Mouse (Mus musculus): ENCODE results near the gene Gm11232. TPM values are rescaled to one million over a fixed set of nuclear protein-coding genes. Genes with fewer than 3 reads are reported as not detected.

Gene Gm11232
- total RNA-seq (2012; rRNA removed) = 0.13 and 0.21 TPM in 2 replicates

GRCm38 (mm10) chr4:71757865-71758264, at the start of gene Gm11232:
Gene Gm11232 (minus strand): TSS chr4:71757965.
- TF ChIP-seq ZC3H11A (IDR thresholded peaks at IDR 0.05; ENCODE audit: borderline replicate concordance, low read depth, low read length) (no peak), HCFC1 (IDR thresholded peaks at IDR 0.05; ENCODE audit: borderline replicate concordance, insufficient read depth, low read length) (no peak), ZNF384 (IDR thresholded peaks at IDR 0.05; ENCODE audit: low read depth, low read length) (no peak), CHD2 (IDR thresholded peaks at IDR 0.05; ENCODE audit: low read depth, low read length) (no peak), MAFK (IDR thresholded peaks at IDR 0.05; ENCODE audit: insufficient read depth, low read depth, low read length) (no peak)
- DNase-seq (ENCODE audit: low read depth, low spot score) = no peak
- in situ Hi-C loops (cut with MboI; ENCODE audit: low sequenced_read_pairs in 2 of 2, unreplicated experiment in 2 of 2) = no loop called here

DNA sequence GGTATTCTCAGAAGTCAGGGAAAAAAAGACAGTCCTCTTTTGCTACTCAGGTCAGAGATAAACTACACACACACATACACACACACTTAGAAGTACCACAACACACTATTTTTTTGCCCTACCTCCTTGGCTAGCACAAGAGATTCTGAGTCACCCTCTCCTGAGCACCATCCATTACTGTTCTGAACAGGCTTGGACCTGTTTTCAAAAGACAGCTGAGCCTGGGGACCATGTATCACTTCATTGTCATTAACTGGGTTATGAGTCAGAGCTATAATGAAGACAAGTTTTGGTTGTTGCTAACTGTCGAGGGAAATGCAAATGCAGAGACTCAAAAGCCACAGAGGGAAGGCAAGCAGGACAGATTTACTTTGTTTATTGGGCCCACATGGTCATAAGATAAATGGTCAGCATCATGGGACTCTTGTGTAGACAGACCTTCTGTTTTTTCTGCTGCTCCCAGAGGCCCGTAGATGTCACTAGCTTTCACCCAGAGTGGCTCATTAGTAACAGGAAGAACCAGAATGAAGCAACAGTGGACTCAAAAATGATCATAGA, 48.3 kb upstream of the Gm11232 start:
- Histone ChIP-seq H3K9me3 (ENCODE audit: control insufficient read depth, insufficient read depth, low read depth, low read length) (no peaks in the 10 kb centered on the region), H3K4me3 (ENCODE audit: insufficient read depth in 1 of 2, low read depth in 1 of 2, low read length in 2 of 2, poor library complexity in 1 of 2, severe bottlenecking in 1 of 2) (no peak overlapping the region), H3K9ac (ENCODE audit: insufficient read depth, low read depth, low read length, poor library complexity, severe bottlenecking) (no peak overlapping the region), H3K4me1 (ENCODE audit: control insufficient read depth in 2 of 2, insufficient read depth in 2 of 2, low read length in 2 of 2, poor library complexity in 1 of 2) (no peaks in the 10 kb centered on the region), H3K36me3 (ENCODE audit: control insufficient read depth, insufficient read depth, low read length, poor library complexity, severe bottlenecking) (no peaks in the 10 kb centered on the region), H3K27ac (ENCODE audit: insufficient read depth, low read depth, low read length, poor library complexity, severe bottlenecking) (no peak overlapping the region)
- in situ Hi-C loops (cut with MboI; ENCODE audit: low sequenced_read_pairs in 2 of 2, unreplicated experiment in 2 of 2) = no loop called here
- TF ChIP-seq ZC3H11A (IDR thresholded peaks at IDR 0.05; ENCODE audit: borderline replicate concordance, low read depth, low read length) (no peak), HCFC1 (IDR thresholded peaks at IDR 0.05; ENCODE audit: borderline replicate concordance, insufficient read depth, low read length) (no peak), MAFK (IDR thresholded peaks at IDR 0.05; ENCODE audit: insufficient read depth, low read depth, low read length) (no peak), CHD2 (IDR thresholded peaks at IDR 0.05; ENCODE audit: low read depth, low read length) (no peak), ZNF384 (IDR thresholded peaks at IDR 0.05; ENCODE audit: low read depth, low read length) (no peak)
- DNase-seq (ENCODE audit: low read depth, low spot score) = no peak

More at GRCm38 (mm10) chr4:71757865-71758264, at the start of gene Gm11232:
- Histone ChIP-seq H3K4me3 (ENCODE audit: insufficient read depth in 1 of 2, low read depth in 1 of 2, low read length in 2 of 2, poor library complexity in 1 of 2, severe bottlenecking in 1 of 2) (no peak within 1 kb of the TSS), H3K9me3 (ENCODE audit: control insufficient read depth, insufficient read depth, low read depth, low read length) (no peaks in the 10 kb centered on the region), H3K9ac (ENCODE audit: insufficient read depth, low read depth, low read length, poor library complexity, severe bottlenecking) (no peak within 1 kb of the TSS), H3K36me3 (ENCODE audit: control insufficient read depth, insufficient read depth, low read length, poor library complexity, severe bottlenecking) (no peaks in the 10 kb centered on the region), H3K4me1 (ENCODE audit: control insufficient read depth in 2 of 2, insufficient read depth in 2 of 2, low read length in 2 of 2, poor library complexity in 1 of 2) (no peaks in the 10 kb centered on the region), H3K27ac (ENCODE audit: insufficient read depth, low read depth, low read length, poor library complexity, severe bottlenecking) (no peak within 1 kb of the TSS)

DNA sequence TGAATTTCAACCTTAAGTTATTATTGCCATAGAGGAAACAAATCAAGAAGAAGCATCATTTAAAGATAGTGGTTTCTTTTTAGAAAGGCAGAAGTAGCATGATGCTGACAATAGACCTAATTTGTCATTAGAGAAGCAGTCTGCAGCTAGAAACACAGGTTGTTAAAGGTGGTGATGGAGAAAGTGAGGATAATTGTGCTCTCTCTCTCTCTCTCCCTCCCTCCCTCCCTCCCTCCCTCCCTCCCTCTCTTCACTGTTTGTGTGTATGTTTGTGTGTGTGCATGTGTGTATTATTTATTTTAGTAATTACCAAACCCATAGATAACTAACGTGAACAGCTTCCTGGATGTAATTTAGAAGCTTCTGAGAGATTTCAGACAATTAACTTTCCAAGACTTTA, 7.8 kb upstream of the Gm11232 start:
- H3K4me3 ChIP-seq (ENCODE audit: insufficient read depth in 1 of 2, low read depth in 1 of 2, low read length in 2 of 2, poor library complexity in 1 of 2, severe bottlenecking in 1 of 2) = no peak overlapping the region
- no peak for DNase-seq (ENCODE audit: low read depth, low spot score)
- in situ Hi-C loops (cut with MboI; ENCODE audit: low sequenced_read_pairs in 2 of 2, unreplicated experiment in 2 of 2) = no loop called here
- H3K36me3 ChIP-seq (ENCODE audit: control insufficient read depth, insufficient read depth, low read length, poor library complexity, severe bottlenecking) = no peaks in the 10 kb centered on the region
- TF ChIP-seq ZC3H11A (IDR thresholded peaks at IDR 0.05; ENCODE audit: borderline replicate concordance, low read depth, low read length) (no peak), HCFC1 (IDR thresholded peaks at IDR 0.05; ENCODE audit: borderline replicate concordance, insufficient read depth, low read length) (no peak), ZNF384 (IDR thresholded peaks at IDR 0.05; ENCODE audit: low read depth, low read length) (no peak), CHD2 (IDR thresholded peaks at IDR 0.05; ENCODE audit: low read depth, low read length) (no peak), MAFK (IDR thresholded peaks at IDR 0.05; ENCODE audit: insufficient read depth, low read depth, low read length) (no peak)
- no peaks in the 10 kb centered on the region for H3K4me1 ChIP-seq (ENCODE audit: control insufficient read depth in 2 of 2, insufficient read depth in 2 of 2, low read length in 2 of 2, poor library complexity in 1 of 2)
- no peak overlapping the region for H3K9ac ChIP-seq (ENCODE audit: insufficient read depth, low read depth, low read length, poor library complexity, severe bottlenecking)
- no peak overlapping the region for H3K27ac ChIP-seq (ENCODE audit: insufficient read depth, low read depth, low read length, poor library complexity, severe bottlenecking)
- no peaks in the 10 kb centered on the region for H3K9me3 ChIP-seq (ENCODE audit: control insufficient read depth, insufficient read depth, low read depth, low read length)

GRCm38 (mm10) chr4:71765071-71765470, 7.3 kb upstream of the Gm11232 start:
- H3K4me3 ChIP-seq (ENCODE audit: insufficient read depth in 1 of 2, low read depth in 1 of 2, low read length in 2 of 2, poor library complexity in 1 of 2, severe bottlenecking in 1 of 2) = no peak overlapping the region
- H3K9ac ChIP-seq (ENCODE audit: insufficient read depth, low read depth, low read length, poor library complexity, severe bottlenecking) = no peak overlapping the region
- no peaks in the 10 kb centered on the region for H3K9me3 ChIP-seq (ENCODE audit: control insufficient read depth, insufficient read depth, low read depth, low read length)
- no peaks in the 10 kb centered on the region for H3K36me3 ChIP-seq (ENCODE audit: control insufficient read depth, insufficient read depth, low read length, poor library complexity, severe bottlenecking)
- in situ Hi-C loops (cut with MboI; ENCODE audit: low sequenced_read_pairs in 2 of 2, unreplicated experiment in 2 of 2) = no loop called here
- H3K4me1 ChIP-seq (ENCODE audit: control insufficient read depth in 2 of 2, insufficient read depth in 2 of 2, low read length in 2 of 2, poor library complexity in 1 of 2) = no peaks in the 10 kb centered on the region
- H3K27ac ChIP-seq (ENCODE audit: insufficient read depth, low read depth, low read length, poor library complexity, severe bottlenecking) = no peak overlapping the region
- TF ChIP-seq CHD2 (IDR thresholded peaks at IDR 0.05; ENCODE audit: low read depth, low read length) (no peak), ZNF384 (IDR thresholded peaks at IDR 0.05; ENCODE audit: low read depth, low read length) (no peak), ZC3H11A (IDR thresholded peaks at IDR 0.05; ENCODE audit: borderline replicate concordance, low read depth, low read length) (no peak), MAFK (IDR thresholded peaks at IDR 0.05; ENCODE audit: insufficient read depth, low read depth, low read length) (no peak), HCFC1 (IDR thresholded peaks at IDR 0.05; ENCODE audit: borderline replicate concordance, insufficient read depth, low read length) (no peak)
- no peak for DNase-seq (ENCODE audit: low read depth, low spot score)
